Mouse (Mus musculus) testis, adult 2 months (tissue): ENCODE measurements at regions not wholly inside any gene's neighbourhood (a gene's known extent, or its start where the extent isn't known, plus 50 kb on each side); places are given as distances from the start of the nearest gene placed in this dataset.

Source experiments
- CTCF ChIP-seq: fragments of 200-500 bp; IDR thresholded peaks from 2 replicates; pipeline ENCODE4 v1.5.1; 2012; ENCODE audit warnings: low read depth, mild to moderate bottlenecking, inconsistent platforms, low read length, moderate library complexity; ENCODE audit not compliant: control insufficient read depth, insufficient read depth, insufficient replicate concordance
- POLR2A ChIP-seq: fragments of 200-500 bp; IDR thresholded peaks from 2 replicates; pipeline ENCODE4 v1.6.1; 2012; ENCODE audit warnings: low read depth, mild to moderate bottlenecking, inconsistent platforms, low read length, moderate library complexity; ENCODE audit not compliant: control insufficient read depth

DNA sequence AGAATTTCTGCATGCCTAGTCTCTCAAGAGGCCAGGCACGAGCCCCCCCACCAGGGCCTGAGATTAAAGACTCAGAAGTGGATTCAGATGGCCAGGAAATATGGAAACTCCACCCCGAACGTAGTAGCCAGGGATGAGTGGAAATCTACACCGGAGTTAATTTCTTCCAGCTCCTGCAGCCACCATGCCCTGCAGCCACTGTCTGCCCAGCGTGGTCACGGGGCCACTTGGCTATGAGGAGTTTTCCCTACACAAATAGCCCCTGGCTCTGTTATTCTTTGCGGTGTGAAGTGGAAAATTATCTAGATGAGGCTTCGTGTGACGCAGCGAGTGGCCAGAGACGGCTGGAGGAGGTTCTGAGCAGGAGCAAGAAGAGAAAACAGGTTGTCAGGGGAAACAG, 94.3 kb downstream of the Cdc5l start:
- TF ChIP-seq CTCF (no peak), POLR2A (no peak)
